Mouse (Mus musculus) G1E (cell line): ENCODE data around the gene Wwox.

ENCODE experiments used
- CTCF ChIP-seq: IDR thresholded peaks from 2 replicates; pipeline ENCODE4 v1.5.1; 2012; ENCODE audit warnings: low read depth, low read length, inconsistent platforms, mixed read lengths
- GATA2 ChIP-seq: IDR thresholded peaks from 2 replicates; pipeline ENCODE4 v1.6.1; 2012; ENCODE audit warnings: low read depth, low read length, inconsistent platforms, borderline replicate concordance

DNA sequence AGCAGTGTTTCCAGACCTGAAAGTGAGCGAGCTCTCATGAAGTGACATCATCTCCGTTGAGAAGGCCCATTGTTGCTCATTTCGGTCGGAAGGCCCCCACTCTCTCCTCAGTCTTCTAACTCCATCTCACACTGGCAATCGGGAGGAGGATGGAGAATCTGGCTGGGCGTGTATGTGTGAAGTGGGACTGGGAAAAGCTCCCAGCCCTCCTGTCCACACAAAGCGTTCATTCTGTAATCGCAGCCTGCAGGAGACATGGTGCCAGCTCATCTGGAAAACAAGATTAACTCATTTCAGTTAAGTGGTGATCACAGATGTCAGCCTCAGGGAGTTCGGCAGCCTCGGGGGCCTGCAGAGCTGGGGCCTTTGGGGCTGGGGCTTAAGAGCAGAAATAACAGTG is 497.4 kb downstream of the Wwox start:
- TF ChIP-seq CTCF: no peak
- no peak for TF ChIP-seq GATA2
